Mouse (Mus musculus) cerebellum, adult 8-10 months (tissue): ENCODE results near the gene Emb.
"Not testable (repeated sequence)": the region's sequence is repeated elsewhere in the genome, so short reads cannot be mapped to it uniquely, and the experiment has no call there.

Experiments
- DNase-seq: peaks from one replicate; pipeline ENCODE4 v3.0.0; 2022

The Emb gene

GRCm38 (mm10) chr13:117208236-117208635 lies at the start of gene Emb:
TSS of gene Emb (plus strand) at chr13:117208536.
- DNase-seq = no peak

DNA sequence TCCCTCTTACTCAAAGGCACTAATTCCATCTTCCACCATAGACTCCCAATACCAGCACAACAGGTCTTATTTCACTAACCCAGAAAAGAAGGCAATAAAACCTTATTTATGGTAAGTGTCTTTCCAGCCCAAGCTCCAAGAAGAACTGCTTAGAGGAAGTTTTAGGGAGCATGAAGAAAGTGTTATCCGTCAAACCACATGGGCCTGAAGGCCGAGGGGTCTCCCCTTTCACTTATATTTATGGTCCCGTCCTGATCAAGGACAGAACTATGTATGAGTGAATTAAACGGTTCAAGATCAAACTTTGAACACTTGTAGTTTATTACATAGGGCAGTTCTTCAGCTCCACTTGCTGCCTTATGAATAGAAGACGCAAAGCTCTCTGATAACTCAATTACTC lies 44.4 kb upstream of the Emb start:
- DNase-seq = no peak

GRCm38 (mm10) chr13:117165071-117165470 lies 43.3 kb upstream of the Emb start:
- DNase-seq = no peak

- DNase-seq = not testable (repeated sequence)
These were observed 27.4 kb upstream of the Emb start for GRCm38 (mm10) chr13:117180912-117181311.

DNA sequence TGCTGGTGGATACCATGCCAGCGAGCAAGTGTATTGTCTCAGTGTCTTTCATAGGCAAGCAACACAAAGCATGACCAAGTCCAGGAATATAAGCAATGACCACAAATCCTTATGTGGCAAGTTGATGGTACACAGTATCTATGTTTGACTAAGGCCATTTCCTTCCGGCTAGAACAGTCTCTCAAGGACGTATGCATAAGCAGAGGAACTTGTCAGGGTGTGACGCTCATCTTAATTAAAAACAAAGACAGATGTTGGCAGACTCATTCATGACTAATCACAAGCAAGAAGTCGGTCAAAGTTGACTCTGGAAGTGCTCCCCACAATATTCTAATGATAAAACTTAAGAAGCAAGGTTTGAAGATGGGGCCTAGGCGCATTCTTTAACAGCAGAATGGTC lies 25.0 kb upstream of the Emb start:
- DNase-seq = no peak

- no peak for DNase-seq
These were observed 23.0 kb upstream of the Emb start for GRCm38 (mm10) chr13:117185329-117185728.

DNA sequence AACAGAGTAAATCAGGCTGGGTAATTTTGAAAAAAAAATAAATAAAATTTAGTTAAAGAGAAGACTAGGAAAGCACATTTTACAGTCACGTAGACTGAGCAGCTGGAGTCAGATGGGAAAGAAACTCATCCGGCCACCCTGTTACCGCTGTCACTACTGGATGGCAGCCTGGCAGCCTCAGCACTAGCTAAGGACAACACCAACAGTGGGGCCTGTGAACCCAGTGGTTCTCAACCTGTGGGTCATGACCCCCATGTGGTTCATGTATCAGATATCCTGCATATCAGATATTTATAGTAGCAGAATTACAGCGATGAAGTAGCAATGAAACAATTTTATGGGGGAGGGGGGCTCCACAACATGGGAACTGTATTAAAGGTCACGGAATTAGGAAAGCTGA lies 16.2 kb upstream of the Emb start:
- no peak for DNase-seq

GRCm38 (mm10) chr13:117193422-117193983 lies 14.8 kb upstream of the Emb start:
- no peak for DNase-seq

DNA sequence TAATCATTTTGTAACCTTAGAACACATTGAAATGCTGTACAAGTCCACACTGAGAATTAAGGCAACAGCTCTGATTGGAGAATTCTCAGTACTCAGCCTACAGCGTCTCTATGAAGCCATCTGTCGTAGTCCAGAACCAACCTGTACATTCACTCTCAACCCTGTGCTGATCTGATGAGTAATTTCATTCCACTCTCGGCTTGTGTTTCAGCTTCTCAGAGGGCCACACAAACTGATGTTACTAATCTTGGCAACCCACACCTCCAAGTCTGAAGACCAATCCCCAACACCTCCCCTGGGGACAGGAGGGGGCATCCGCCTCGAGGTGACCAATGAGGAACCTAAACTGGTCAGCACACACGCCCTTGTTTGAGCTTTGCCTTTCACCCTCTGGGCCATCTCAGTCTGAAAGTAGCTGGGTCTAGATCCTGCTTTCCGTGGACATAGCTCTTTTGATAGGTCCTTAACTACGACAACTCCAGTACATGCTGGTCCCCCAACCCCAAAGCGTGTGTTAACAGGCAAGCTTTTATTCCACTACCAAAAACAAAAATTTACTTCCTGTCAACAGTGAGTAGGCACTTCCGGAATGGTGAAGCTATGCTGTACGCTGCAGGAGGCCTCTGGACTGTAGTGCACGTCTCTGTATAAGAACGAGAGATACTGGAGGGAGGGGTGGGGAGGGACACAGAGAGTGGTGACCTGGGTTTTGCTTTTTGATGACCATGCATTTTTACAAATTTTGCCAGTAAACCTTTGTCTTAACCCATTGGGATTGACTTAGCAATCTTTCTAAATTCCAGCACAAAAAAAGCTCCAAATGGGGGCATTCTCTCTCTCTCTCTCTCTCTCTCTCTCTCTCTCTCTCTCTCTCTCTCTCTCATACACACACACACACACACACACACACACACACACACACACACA lies 12.5 kb upstream of the Emb start:
- DNase-seq = no peak

DNA sequence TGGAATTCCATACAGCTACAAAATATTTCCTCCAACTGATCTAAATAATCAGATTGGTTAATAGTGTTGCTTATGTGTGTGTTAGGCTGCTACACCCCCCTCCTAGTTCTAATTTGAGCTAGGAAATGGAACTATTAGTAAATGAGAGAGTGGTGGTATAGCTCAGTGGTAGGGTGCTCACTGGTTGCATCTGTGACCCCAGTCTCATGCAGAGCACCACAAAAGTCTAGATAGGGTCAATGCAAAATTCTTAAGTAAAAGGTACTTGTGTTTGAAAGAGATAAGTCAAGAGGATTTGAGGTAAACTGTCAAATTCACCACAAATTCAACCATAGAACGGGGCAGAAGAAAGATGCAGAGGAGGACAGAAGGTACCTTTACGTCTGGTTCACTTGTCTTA lies 10.7 kb upstream of the Emb start:
- no peak for DNase-seq

DNA sequence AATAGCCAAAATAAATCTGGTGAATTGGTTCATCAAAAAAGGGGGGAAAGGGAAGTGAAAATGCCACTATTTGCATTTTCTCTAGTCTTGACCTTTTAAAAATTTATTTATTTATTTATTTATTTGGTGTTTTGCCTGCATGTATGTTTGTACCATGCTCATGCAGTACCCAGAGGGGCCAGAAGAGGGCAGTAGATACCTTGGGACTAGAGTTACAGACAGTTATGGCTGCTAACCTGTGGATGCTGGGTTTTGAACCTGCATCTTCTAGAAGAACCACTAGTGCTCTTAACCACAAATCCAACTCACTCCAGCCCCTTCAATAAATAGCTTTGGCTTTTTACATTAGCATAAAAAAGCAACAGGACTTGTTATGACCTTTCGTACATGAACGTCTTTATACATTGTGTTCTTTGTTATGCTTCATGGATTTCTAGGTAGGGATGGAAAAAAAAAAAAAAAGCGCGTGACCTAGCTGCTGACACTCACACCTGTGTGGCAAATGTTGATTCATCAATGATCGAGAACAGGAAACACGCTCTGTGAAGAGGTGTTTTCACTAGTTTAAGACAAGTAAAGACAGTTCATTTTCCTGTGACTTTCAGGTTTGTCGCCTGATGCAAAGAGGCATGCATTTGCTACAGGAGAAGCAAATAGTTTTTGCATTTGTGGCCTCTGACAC lies 9.8 kb upstream of the Emb start:
- peak; percentile 76 for DNase-seq

- no peak for DNase-seq
These were observed 5.4 kb upstream of the Emb start for GRCm38 (mm10) chr13:117202755-117203471.

DNA sequence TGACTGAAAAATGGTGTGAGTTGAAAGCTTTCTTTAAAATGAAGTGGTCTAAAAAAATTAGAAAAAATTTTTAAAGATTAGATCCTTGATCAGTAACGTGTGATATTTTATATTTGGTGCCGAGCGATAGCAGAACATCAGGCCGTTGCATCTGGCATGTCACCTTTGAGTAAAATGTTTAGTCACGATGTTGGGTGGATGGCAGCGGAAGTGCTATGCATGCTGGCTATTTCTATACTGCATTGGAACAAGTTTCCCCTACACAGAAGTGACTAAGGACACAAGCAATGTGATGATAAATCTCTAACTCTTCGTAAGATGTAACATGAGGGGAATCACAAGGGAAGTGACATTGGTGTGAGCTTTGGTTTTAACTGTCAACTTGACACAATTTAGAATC lies 3.7 kb upstream of the Emb start:
- DNase-seq = no peak

DNA sequence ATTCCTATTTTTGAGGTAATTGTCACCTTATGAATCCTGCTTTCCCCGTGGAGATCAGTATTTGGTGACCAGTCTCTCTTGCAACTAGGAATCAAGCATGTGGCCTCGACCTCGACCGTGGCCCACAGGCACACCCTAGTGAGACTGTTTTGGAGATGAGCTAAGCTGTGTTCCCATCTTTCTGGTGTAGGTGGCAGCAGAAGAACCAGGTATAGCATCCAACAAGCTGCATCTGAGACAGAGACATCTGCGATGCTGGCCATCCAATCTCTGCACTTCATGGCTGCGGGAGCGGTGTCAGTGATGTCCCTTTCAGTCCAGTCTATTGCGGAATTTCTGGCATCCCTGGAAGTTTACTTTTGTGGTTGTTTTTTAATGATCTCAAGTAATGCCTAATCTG lies 2.3 kb upstream of the Emb start:
- no peak for DNase-seq

GRCm38 (mm10) chr13:117211386-117211875 lies 3.1 kb downstream of the Emb start:
- DNase-seq = no peak

- DNase-seq = no peak
These were observed 7.1 kb downstream of the Emb start for GRCm38 (mm10) chr13:117215481-117215880.

- no peak for DNase-seq
These were observed 7.8 kb downstream of the Emb start for GRCm38 (mm10) chr13:117216126-117216525.

GRCm38 (mm10) chr13:117216752-117217363 lies 8.5 kb downstream of the Emb start:
- DNase-seq = no peak

GRCm38 (mm10) chr13:117217621-117218020 lies 9.3 kb downstream of the Emb start:
- DNase-seq = no peak

- no peak for DNase-seq
These were observed 9.8 kb downstream of the Emb start for GRCm38 (mm10) chr13:117218092-117218491.

GRCm38 (mm10) chr13:117219871-117220500 lies 11.7 kb downstream of the Emb start:
- DNase-seq = no peak
